Mouse (Mus musculus) stomach, postnatal 0 days (tissue): ENCODE measurements around the gene Zkscan1. TPM values are rescaled to one million over a fixed set of nuclear protein-coding genes. Genes with fewer than 3 reads are reported as not detected.
"Not testable (repeated sequence)": the region's sequence is repeated elsewhere in the genome, so short reads cannot be mapped to it uniquely, and the experiment has no call there.

ENCODE experiments used
- ATAC-seq: fragments of 200-750 bp; cut with Nextera tagmentation; 2 replicates; pipeline ENCODE4 v1.8.0; 2017; ENCODE audit not compliant: low FRiP score, low TSS enrichment
- DNase-seq: peaks from one replicate; pipeline ENCODE4 v3.0.0-alpha.2; 2016; ENCODE audit warnings: low spot score
- H3K27ac ChIP-seq: fragments of 300-500 bp; sonication (generic); replicated peaks from 2 replicates; pipeline ENCODE4 v1.5.1; 2014; ENCODE audit warnings: mild to moderate bottlenecking, control low read depth
- H3K27me3 ChIP-seq: fragments of 300-500 bp; sonication (generic); 2 replicates; pipeline ENCODE4 v1.6.1; 2014; ENCODE audit warnings: low read length; ENCODE audit not compliant: control insufficient read depth, insufficient read depth
- H3K36me3 ChIP-seq: fragments of 300-500 bp; sonication (generic); 2 replicates; pipeline ENCODE4 v1.6.1; 2014; ENCODE audit warnings: low read length, mixed read lengths; ENCODE audit not compliant: control insufficient read depth, insufficient read depth
- H3K4me1 ChIP-seq: fragments of 300-500 bp; sonication (generic); replicated peaks from 2 replicates; pipeline ENCODE4 v1.6.1; 2014; ENCODE audit warnings: antibody characterized with exemption; ENCODE audit not compliant: control insufficient read depth, insufficient read depth
- H3K4me2 ChIP-seq: fragments of 300-500 bp; sonication (generic); replicated peaks from 2 replicates; pipeline ENCODE4 v1.6.1; 2014; ENCODE audit warnings: low read depth, mild to moderate bottlenecking, control low read depth, moderate library complexity
- H3K4me3 ChIP-seq: fragments of 300-500 bp; sonication (generic); 2 replicates; pipeline ENCODE4 v1.5.1; 2014; ENCODE audit warnings: low read depth, low read length, control low read depth
- H3K9ac ChIP-seq: fragments of 300-500 bp; sonication (generic); 2 replicates; pipeline ENCODE4 v1.6.1; 2014; ENCODE audit warnings: mild to moderate bottlenecking, low read length, control low read depth, mixed read lengths
- H3K9me3 ChIP-seq: fragments of 300-500 bp; sonication (generic); 2 replicates; pipeline ENCODE4 v1.6.1; 2016; ENCODE audit warnings: low read length; ENCODE audit not compliant: control insufficient read depth
- CTCF ChIP-seq: IDR thresholded peaks from 2 replicates; pipeline ENCODE4 v1.5.1; 2016; ENCODE audit warnings: antibody characterized with exemption, low read depth, mild to moderate bottlenecking, moderate library complexity
- EP300 ChIP-seq: optimal IDR thresholded peaks from 2 replicates; pipeline ENCODE3; 2016; ENCODE audit warnings: antibody characterized with exemption
- WGBS: fragments of 180-500 bp; shearing (Covaris S2); extraction: QIAGEN DNeasy Blood & Tissue Kit; methylation state at CpG from one replicate; pipeline ENCODE4 v1.1.7; 2014; 5-methylcytosine and 5-hydroxymethylcytosine counted together
- polyA plus RNA-seq: library from polyadenylated mRNA; unstranded; fragments of >200 nt; fragmentation: Nextera tagmentation; extraction: Ambion mirVana; gene quantifications from 2 replicates; pipeline ENCODE4 v1.2.1, GENCODE M21; 2015

The Zkscan1 gene
- 5.6 and 5.8 TPM in 2 replicates for polyA plus RNA-seq

- ATAC-seq (peak; percentile 96), DNase-seq (peak; percentile 89)
- no peaks in the 10 kb centered on the region for H3K27me3 ChIP-seq
- under 1% methylated on average over 27 of the region's 27 CpGs for WGBS
- no peaks in the 10 kb centered on the region for H3K4me1 ChIP-seq
- no peaks in the 10 kb centered on the region for H3K36me3 ChIP-seq
- TF ChIP-seq EP300 (no peak), CTCF (0 out of 2 replicates have a peak, but pooled peaks have one; percentile 0)
- peak within 1 kb of the TSS; percentile 75 for H3K4me2 ChIP-seq
- H3K9ac ChIP-seq, result peak within 1 kb of the TSS; percentile 99
- H3K9me3 ChIP-seq, result no peaks in the 10 kb centered on the region
- peak within 1 kb of the TSS; percentile 97 for H3K27ac ChIP-seq
- H3K4me3 ChIP-seq, result peak within 1 kb of the TSS; percentile 99
These were observed at the start of gene Zkscan1 for GRCm38 (mm10) chr5:138084996-138085395. TSS of gene Zkscan1 (plus strand) at chr5:138085084.

- not testable (repeated sequence) for ATAC-seq, H3K9me3 ChIP-seq, H3K4me3 ChIP-seq, H3K36me3 ChIP-seq, H3K4me2 ChIP-seq, H3K4me1 ChIP-seq, H3K27ac ChIP-seq, H3K9ac ChIP-seq, DNase-seq, H3K27me3 ChIP-seq
- no CpG with 5 or more reads among the region's 5 CpGs for WGBS
These were observed 32.0 kb upstream of the Zkscan1 start, which contains the start of gene Smok3c for GRCm38 (mm10) chr5:138052894-138053293. TSS of gene Smok3c (plus strand) at chr5:138053194.

DNA sequence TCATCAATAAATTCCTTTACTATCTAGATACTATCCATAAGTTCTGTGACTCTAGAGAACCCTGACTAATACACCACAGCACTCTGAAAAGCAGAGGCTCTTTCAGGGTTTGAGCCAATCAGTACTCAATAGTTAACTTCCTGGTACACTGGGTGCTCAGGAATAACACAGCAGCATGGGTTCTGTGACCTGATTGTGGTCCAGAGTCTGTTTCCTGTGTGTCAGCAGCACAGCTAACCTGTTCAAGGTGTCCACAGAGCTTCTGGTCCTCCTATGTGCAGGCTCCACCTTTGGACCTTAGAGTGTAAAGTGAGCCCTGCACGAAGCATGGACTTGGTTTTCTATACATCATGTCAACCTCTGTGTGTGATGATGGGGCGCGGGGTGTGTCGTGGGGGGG lies 11.1 kb upstream of the Zkscan1 start:
- no peaks in the 10 kb centered on the region for H3K4me1 ChIP-seq
- ATAC-seq (no peak), DNase-seq (no peak)
- 79% methylated on average over 4 of the region's 4 CpGs for WGBS
- no peaks in the 10 kb centered on the region for H3K9me3 ChIP-seq
- no peak for TF ChIP-seq CTCF
- no peak for TF ChIP-seq EP300
- H3K9ac ChIP-seq, result no peak overlapping the region
- H3K27me3 ChIP-seq, result no peaks in the 10 kb centered on the region
- H3K4me2 ChIP-seq, result no peak overlapping the region
- H3K36me3 ChIP-seq, result no peaks in the 10 kb centered on the region
- no peak overlapping the region for H3K27ac ChIP-seq
- no peak overlapping the region for H3K4me3 ChIP-seq

GRCm38 (mm10) chr5:138075684-138076083 lies 9.2 kb upstream of the Zkscan1 start:
- Histone ChIP-seq H3K4me1 (no peaks in the 10 kb centered on the region), H3K27me3 (no peaks in the 10 kb centered on the region), H3K36me3 (no peaks in the 10 kb centered on the region), H3K4me2 (no peak overlapping the region), H3K9ac (no peak overlapping the region), H3K4me3 (no peak overlapping the region), H3K27ac (no peak overlapping the region), H3K9me3 (no peaks in the 10 kb centered on the region)
- DNase-seq (no peak), ATAC-seq (no peak)
- TF ChIP-seq CTCF (no peak), EP300 (no peak)
- WGBS, result 64% methylated on average over 3 of the region's 3 CpGs

GRCm38 (mm10) chr5:138076148-138076547 lies 8.7 kb upstream of the Zkscan1 start:
- no peaks in the 10 kb centered on the region for H3K36me3 ChIP-seq
- no peak overlapping the region for H3K4me3 ChIP-seq
- H3K9ac ChIP-seq, result no peak overlapping the region
- H3K27me3 ChIP-seq, result no peaks in the 10 kb centered on the region
- TF ChIP-seq CTCF (no peak), EP300 (no peak)
- H3K4me1 ChIP-seq, result no peaks in the 10 kb centered on the region
- H3K9me3 ChIP-seq, result no peaks in the 10 kb centered on the region
- no peak for ATAC-seq
- 51% methylated on average over 2 of the region's 2 CpGs for WGBS
- DNase-seq, result no peak
- H3K4me2 ChIP-seq, result no peak overlapping the region
- no peak overlapping the region for H3K27ac ChIP-seq

DNA sequence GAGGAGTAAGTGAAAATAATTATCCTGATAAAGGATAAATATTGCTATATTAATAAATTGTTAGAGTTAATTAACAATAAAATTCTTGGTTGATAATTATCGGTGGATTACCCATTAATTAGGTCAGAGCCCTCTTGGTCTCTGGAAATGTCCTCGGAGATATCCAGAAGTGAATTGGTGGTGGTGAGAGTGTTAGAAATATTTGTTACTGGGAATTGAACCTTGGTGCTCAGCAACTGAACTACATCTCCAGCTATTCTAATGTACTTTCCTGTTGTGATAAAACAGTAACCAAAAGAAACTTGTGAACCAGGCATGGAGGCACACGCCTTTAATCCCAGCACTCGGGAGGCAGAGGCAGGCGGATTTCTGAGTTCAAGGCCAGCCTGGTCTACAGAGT lies 4.4 kb upstream of the Zkscan1 start:
- no peaks in the 10 kb centered on the region for H3K4me1 ChIP-seq
- DNase-seq, result no peak
- H3K9me3 ChIP-seq, result no peaks in the 10 kb centered on the region
- TF ChIP-seq CTCF (no peak), EP300 (no peak)
- ATAC-seq, result no peak
- no peaks in the 10 kb centered on the region for H3K36me3 ChIP-seq
- no peak overlapping the region for H3K27ac ChIP-seq
- no peak overlapping the region for H3K4me2 ChIP-seq
- H3K4me3 ChIP-seq, result no peak overlapping the region
- no peak overlapping the region for H3K9ac ChIP-seq
- WGBS, result 89% methylated on average over 5 of the region's 5 CpGs
- H3K27me3 ChIP-seq, result no peaks in the 10 kb centered on the region
